Mouse (Mus musculus) cortical plate, adult 2 months (tissue): ENCODE results near the gene Shisa5. TPM values are rescaled to one million over a fixed set of nuclear protein-coding genes. Genes with fewer than 3 reads are reported as not detected.

Experiments
- H3K27ac ChIP-seq: fragments of 200-500 bp; 2 replicates; pipeline ENCODE4 v1.5.1; 2012; ENCODE audit warnings: low read length, control low read depth, inconsistent platforms; ENCODE audit not compliant: insufficient read depth
- H3K4me1 ChIP-seq: fragments of 200-500 bp; 2 replicates; pipeline ENCODE4 v1.6.1; 2011; ENCODE audit warnings: low read length; ENCODE audit not compliant: control insufficient read depth, insufficient read depth
- H3K4me3 ChIP-seq: fragments of 200-500 bp; 2 replicates; pipeline ENCODE4 v1.5.1; 2011; ENCODE audit warnings: mild to moderate bottlenecking, low read length, control low read depth; ENCODE audit not compliant: insufficient read depth
- CTCF ChIP-seq: fragments of 200-500 bp; IDR thresholded peaks from 2 replicates; pipeline ENCODE4 v1.5.1; 2011; ENCODE audit warnings: mild to moderate bottlenecking, control low read depth, low read length; ENCODE audit not compliant: insufficient read depth; ENCODE audit errors: extremely low read depth
- POLR2A ChIP-seq: fragments of 200-500 bp; IDR thresholded peaks from 2 replicates; pipeline ENCODE4 v1.6.1; 2011; ENCODE audit warnings: mild to moderate bottlenecking, low read length, control low read depth; ENCODE audit not compliant: insufficient read depth; ENCODE audit errors: extremely low read depth
- polyA plus RNA-seq: library from polyadenylated mRNA; depleted of rRNA; stranded (reverse); fragments of >200 nt; gene quantifications from 2 replicates; pipeline ENCODE4 v1.2.3, GENCODE M21; 2012

Shisa5 gene
- polyA plus RNA-seq, 1 experiment, result 125 TPM

GRCm38 (mm10) chr9:109038901-109039364 lies 568 bp downstream of the Shisa5 start:
- Histone ChIP-seq H3K4me3 (peak overlapping the region; percentile 45), H3K4me1 (no peaks in the 10 kb centered on the region), H3K27ac (0 out of 2 replicates have a peak overlapping the region, but pooled peaks have one; percentile 68)
- TF ChIP-seq POLR2A (no peak), CTCF (no peak)

- H3K27ac ChIP-seq, result no peak overlapping the region
- H3K4me3 ChIP-seq, result no peak overlapping the region
- TF ChIP-seq POLR2A, result no peak
- H3K4me1 ChIP-seq, result no peaks in the 10 kb centered on the region
Measured at GRCm38 (mm10) chr9:109039681-109040080, 1.3 kb downstream of the Shisa5 start.

DNA sequence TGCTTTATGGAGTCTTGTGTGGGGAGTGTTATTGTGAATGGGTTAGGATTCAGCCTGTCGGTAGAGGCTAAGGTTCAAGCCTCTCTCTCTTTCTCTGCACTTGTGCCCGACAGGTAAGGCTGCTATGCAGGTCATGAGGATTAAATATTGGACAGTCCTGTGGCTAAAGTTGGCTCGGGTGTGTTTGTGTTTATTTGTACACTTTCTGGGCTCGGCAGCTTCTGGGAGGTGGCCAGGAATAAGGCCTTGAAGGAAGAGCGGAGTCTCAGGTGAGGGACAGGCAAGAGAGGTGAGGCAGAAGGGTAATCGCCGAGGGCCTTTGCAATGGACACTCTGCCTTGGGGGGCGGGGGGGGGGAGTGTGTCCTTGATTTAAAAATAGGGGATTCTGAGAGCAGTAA lies 1.9 kb downstream of the Shisa5 start:
- Histone ChIP-seq H3K27ac (no peak overlapping the region), H3K4me1 (no peaks in the 10 kb centered on the region), H3K4me3 (no peak overlapping the region)
- TF ChIP-seq CTCF (no peak), POLR2A (no peak)

DNA sequence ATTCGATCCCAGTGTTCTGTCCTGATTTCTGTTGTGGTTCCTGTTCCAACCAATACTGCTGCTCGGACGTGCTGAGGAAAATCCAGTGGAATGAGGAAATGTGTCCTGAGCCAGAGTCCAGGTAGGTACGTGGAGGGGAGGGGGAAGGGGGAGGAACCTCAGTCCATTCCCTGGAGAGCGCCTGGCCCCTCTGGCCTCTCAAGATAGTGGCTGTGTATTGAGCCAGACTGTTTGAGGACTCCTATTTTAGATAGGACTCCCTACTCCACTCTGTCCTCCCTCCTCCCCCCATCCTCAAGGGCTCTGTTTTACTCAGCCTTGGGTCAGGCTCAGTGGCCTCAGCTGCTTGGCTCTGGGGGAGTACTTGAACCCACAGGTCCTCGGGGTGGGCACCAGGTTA lies 2.5 kb downstream of the Shisa5 start:
- H3K4me3 ChIP-seq, result no peak overlapping the region
- H3K27ac ChIP-seq, result no peak overlapping the region
- H3K4me1 ChIP-seq, result no peaks in the 10 kb centered on the region
- no peak for TF ChIP-seq POLR2A
- TF ChIP-seq CTCF, result no peak

- H3K27ac ChIP-seq, result no peak overlapping the region
- no peak for TF ChIP-seq CTCF
- H3K4me1 ChIP-seq, result no peaks in the 10 kb centered on the region
- H3K4me3 ChIP-seq, result no peak overlapping the region
Measured at GRCm38 (mm10) chr9:109041351-109041750, 3.0 kb downstream of the Shisa5 start.

DNA sequence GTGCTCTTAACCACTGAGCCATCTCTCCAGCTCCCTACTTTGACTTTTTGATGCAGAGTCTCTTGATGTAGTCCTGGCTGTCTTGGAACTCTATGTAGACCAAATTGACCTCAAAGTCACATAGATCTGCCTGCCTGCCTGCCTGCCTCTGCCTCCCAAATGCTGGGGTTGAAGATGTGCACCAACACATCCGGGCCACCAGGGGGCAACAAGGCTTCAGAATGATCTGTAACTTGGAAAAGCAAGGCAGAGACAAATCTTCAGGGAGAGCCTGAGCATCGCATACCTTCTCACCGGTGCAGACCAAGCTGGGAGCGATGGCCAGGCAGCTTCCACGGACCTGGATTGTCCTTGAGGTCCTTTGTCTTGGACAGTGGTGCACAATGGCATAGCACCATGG lies 7.9 kb downstream of the Shisa5 start:
- no peak for TF ChIP-seq POLR2A
- TF ChIP-seq CTCF, result peak; percentile 58
- H3K4me1 ChIP-seq, result no peaks in the 10 kb centered on the region
- no peak overlapping the region for H3K4me3 ChIP-seq
- no peak overlapping the region for H3K27ac ChIP-seq

GRCm38 (mm10) chr9:109049316-109049715 lies 11.0 kb downstream of the Shisa5 start:
- no peak overlapping the region for H3K4me3 ChIP-seq
- no peak for TF ChIP-seq CTCF
- TF ChIP-seq POLR2A, result no peak
- no peak overlapping the region for H3K27ac ChIP-seq
- no peaks in the 10 kb centered on the region for H3K4me1 ChIP-seq

DNA sequence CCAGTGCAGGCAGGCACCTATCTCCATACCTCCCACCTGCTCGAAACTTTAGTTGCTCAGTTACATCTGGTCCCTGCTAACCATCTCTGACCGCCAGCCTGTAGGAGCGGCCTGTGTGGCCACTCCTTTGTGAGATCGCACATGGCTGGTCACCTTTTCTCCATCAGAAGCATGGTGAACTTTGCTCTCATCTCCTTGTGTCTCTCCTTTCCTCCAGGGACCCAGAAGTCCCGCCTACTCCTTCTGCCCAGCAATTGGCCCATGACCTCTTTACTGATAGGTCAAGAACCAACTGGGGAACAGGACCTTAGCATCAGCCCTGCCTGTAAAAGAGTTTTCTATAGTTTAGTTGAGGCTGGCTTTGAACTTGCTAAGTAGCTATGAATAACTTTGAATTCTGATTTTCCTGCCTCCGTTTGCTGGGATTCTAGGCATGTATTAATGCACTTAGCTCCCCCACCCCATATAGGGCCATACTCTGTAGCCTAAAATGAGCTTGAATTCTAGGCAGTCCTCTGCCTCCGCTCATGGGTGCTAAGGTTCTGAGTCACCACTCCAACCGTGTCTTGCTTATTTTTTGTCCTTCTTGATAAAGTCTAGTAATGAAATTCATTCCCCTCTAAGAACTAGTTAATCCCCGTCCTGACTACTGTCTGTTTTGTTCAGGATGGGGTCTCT lies 11.8 kb downstream of the Shisa5 start:
- Histone ChIP-seq H3K4me1 (no peaks in the 10 kb centered on the region), H3K27ac (no peak overlapping the region), H3K4me3 (no peak overlapping the region)
- TF ChIP-seq CTCF, result no peak
- no peak for TF ChIP-seq POLR2A

- H3K4me3 ChIP-seq, result no peak overlapping the region
- no peak overlapping the region for H3K27ac ChIP-seq
- TF ChIP-seq POLR2A (no peak), CTCF (no peak)
- peaks cover 3% of the 10 kb centered on the region for H3K4me1 ChIP-seq
Measured at GRCm38 (mm10) chr9:109050674-109050997, 12.3 kb downstream of the Shisa5 start.

DNA sequence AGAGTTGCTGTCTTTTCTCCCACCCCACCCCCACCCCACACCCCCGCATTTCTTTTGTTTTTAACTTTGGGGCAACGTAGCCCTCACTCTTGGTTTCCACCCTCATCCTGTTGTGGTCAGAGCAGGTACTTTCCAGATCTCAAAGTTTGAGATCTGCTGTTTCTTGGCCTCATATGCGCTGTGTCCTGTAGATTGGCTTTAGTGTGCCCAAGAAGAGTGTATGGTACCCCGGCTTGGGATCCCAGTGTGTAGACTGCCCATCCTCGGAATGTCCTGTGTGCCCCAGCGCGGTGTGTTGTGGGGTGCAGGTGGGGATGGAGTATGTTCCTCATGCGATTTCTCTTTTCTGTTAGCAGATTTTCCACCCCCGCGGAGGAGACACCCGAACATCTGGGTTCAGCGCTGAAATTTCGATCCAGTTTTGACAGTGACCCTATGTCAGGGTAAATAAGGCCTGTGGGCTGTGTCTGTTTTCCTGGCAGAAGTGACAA lies 12.7 kb downstream of the Shisa5 start:
- H3K4me3 ChIP-seq, result no peak overlapping the region
- no peak overlapping the region for H3K27ac ChIP-seq
- peaks cover 3% of the 10 kb centered on the region for H3K4me1 ChIP-seq
- TF ChIP-seq CTCF, result no peak
- no peak for TF ChIP-seq POLR2A
